Mouse (Mus musculus) heart, embryonic 13.5 days (tissue): ENCODE data around the gene Golga4. TPM values are rescaled to one million over a fixed set of nuclear protein-coding genes. Genes with fewer than 3 reads are reported as not detected.

Experiments
- ATAC-seq: fragments of 200-750 bp; cut with Nextera tagmentation; 2 replicates; pipeline ENCODE4 v1.8.0; 2017; ENCODE audit warnings: moderate TSS enrichment; ENCODE audit not compliant: insufficient number of reproducible peaks, low FRiP score, low TSS enrichment; ENCODE audit errors: extremely low read depth
- H3K27ac ChIP-seq: fragments of 300-500 bp; sonication (generic); replicated peaks from 2 replicates; pipeline ENCODE4 v1.5.1; 2015; ENCODE audit warnings: moderate library complexity, mild to moderate bottlenecking, inconsistent platforms
- H3K27me3 ChIP-seq: fragments of 300-500 bp; sonication (generic); replicated peaks from 2 replicates; pipeline ENCODE4 v1.6.1; 2015; ENCODE audit warnings: mild to moderate bottlenecking, inconsistent platforms
- H3K36me3 ChIP-seq: fragments of 300-500 bp; sonication (generic); 2 replicates; pipeline ENCODE4 v1.6.1; 2015; ENCODE audit warnings: mild to moderate bottlenecking, inconsistent platforms
- H3K4me1 ChIP-seq: fragments of 300-500 bp; sonication (generic); 2 replicates; pipeline ENCODE4 v1.6.1; 2015; ENCODE audit warnings: inconsistent platforms
- H3K4me2 ChIP-seq: fragments of 300-500 bp; sonication (generic); 2 replicates; pipeline ENCODE4 v1.6.1; 2015; ENCODE audit warnings: inconsistent platforms, mild to moderate bottlenecking, moderate library complexity
- H3K4me3 ChIP-seq: fragments of 300-500 bp; sonication (generic); 2 replicates; pipeline ENCODE4 v1.5.1; 2015; ENCODE audit warnings: moderate library complexity, mild to moderate bottlenecking, inconsistent platforms
- H3K9ac ChIP-seq: fragments of 300-500 bp; sonication (generic); 2 replicates; pipeline ENCODE4 v1.6.1; 2015; ENCODE audit warnings: inconsistent platforms, mild to moderate bottlenecking, moderate library complexity
- H3K9me3 ChIP-seq: fragments of 300-500 bp; sonication (generic); 2 replicates; pipeline ENCODE4 v1.6.1; 2016; ENCODE audit warnings: inconsistent platforms
- WGBS: fragments of 180-500 bp; shearing (Covaris S2); methylation state at CpG from one replicate; pipeline ENCODE4 v1.1.7; 2015; ENCODE audit warnings: mixed read lengths; 5-methylcytosine and 5-hydroxymethylcytosine counted together
- polyA plus RNA-seq: library from polyadenylated mRNA; unstranded; fragments of >200 nt; fragmentation: Nextera tagmentation; extraction: Ambion mirVana; gene quantifications from 2 replicates; pipeline ENCODE4 v1.2.1, GENCODE M21; 2015

Gene Golga4
- polyA plus RNA-seq, 1 experiment from 2014 or later = 47.5 TPM

- peak overlapping the region; percentile 60 for H3K9ac ChIP-seq
- H3K27me3 ChIP-seq = peaks cover 91% of the 10 kb centered on the region
- peaks cover 33% of the 10 kb centered on the region for H3K4me1 ChIP-seq
- H3K9me3 ChIP-seq = no peaks in the 10 kb centered on the region
- ATAC-seq = no peak
- WGBS = 0% methylated on average over 28 of the region's 29 CpGs
- H3K36me3 ChIP-seq = no peaks in the 10 kb centered on the region
- H3K4me3 ChIP-seq = peak overlapping the region; percentile 59
- peak overlapping the region; percentile 78 for H3K4me2 ChIP-seq
- no peak overlapping the region for H3K27ac ChIP-seq
Observed at GRCm38 (mm10) chr9:118478458-118478838, 27.6 kb upstream of the Golga4 start.

- no peak overlapping the region for H3K27ac ChIP-seq
- H3K4me1 ChIP-seq = peaks cover 33% of the 10 kb centered on the region
- peak overlapping the region; percentile 59 for H3K4me3 ChIP-seq
- peaks cover 96% of the 10 kb centered on the region for H3K27me3 ChIP-seq
- H3K9me3 ChIP-seq = no peaks in the 10 kb centered on the region
- peak; percentile 51; the same call in 1 of the 2 replicates for ATAC-seq
- no peaks in the 10 kb centered on the region for H3K36me3 ChIP-seq
- H3K4me2 ChIP-seq = peak overlapping the region; percentile 78
- WGBS = under 1% methylated on average over 72 of the region's 87 CpGs
- H3K9ac ChIP-seq = peak overlapping the region; percentile 60
Observed at GRCm38 (mm10) chr9:118478839-118479507, 27.1 kb upstream of the Golga4 start.

- Histone ChIP-seq H3K27ac (no peak overlapping the region), H3K9ac (no peak overlapping the region), H3K27me3 (peaks cover 98% of the 10 kb centered on the region), H3K36me3 (no peaks in the 10 kb centered on the region), H3K9me3 (no peaks in the 10 kb centered on the region), H3K4me2 (peak overlapping the region; percentile 78), H3K4me1 (peaks cover 33% of the 10 kb centered on the region), H3K4me3 (peak overlapping the region; percentile 59)
- WGBS = 8% methylated on average over 23 of the region's 23 CpGs
- ATAC-seq = no peak
Observed at GRCm38 (mm10) chr9:118479508-118480291, 26.4 kb upstream of the Golga4 start.

- Histone ChIP-seq H3K27me3 (peaks cover 98% of the 10 kb centered on the region), H3K9ac (no peak overlapping the region), H3K4me2 (no peak overlapping the region), H3K27ac (no peak overlapping the region), H3K4me3 (no peak overlapping the region), H3K36me3 (no peaks in the 10 kb centered on the region), H3K4me1 (peaks cover 33% of the 10 kb centered on the region), H3K9me3 (no peaks in the 10 kb centered on the region)
- no peak for ATAC-seq
- WGBS = 10% methylated on average over 14 of the region's 14 CpGs
Observed at GRCm38 (mm10) chr9:118480292-118480690, 25.8 kb upstream of the Golga4 start.

- no peak overlapping the region for H3K9ac ChIP-seq
- H3K27ac ChIP-seq = no peak overlapping the region
- no peaks in the 10 kb centered on the region for H3K36me3 ChIP-seq
- no peaks in the 10 kb centered on the region for H3K9me3 ChIP-seq
- no peak overlapping the region for H3K4me2 ChIP-seq
- peaks cover 31% of the 10 kb centered on the region for H3K4me1 ChIP-seq
- 67% methylated on average over 10 of the region's 10 CpGs for WGBS
- peaks cover 100% of the 10 kb centered on the region for H3K27me3 ChIP-seq
- ATAC-seq = no peak
- H3K4me3 ChIP-seq = no peak overlapping the region
Observed at GRCm38 (mm10) chr9:118482210-118482609, 23.9 kb upstream of the Golga4 start.

- H3K4me3 ChIP-seq = peak overlapping the region; percentile 52
- H3K9ac ChIP-seq = no peak overlapping the region
- 4% methylated on average over 32 of the region's 32 CpGs for WGBS
Observed at GRCm38 (mm10) chr9:118486361-118487095, 19.5 kb upstream of the Golga4 start.

GRCm38 (mm10) chr9:118487096-118487395 is 19.0 kb upstream of the Golga4 start:
- no peak overlapping the region for H3K27ac ChIP-seq

More at GRCm38 (mm10) chr9:118486361-118487095, 19.5 kb upstream of the Golga4 start:
- H3K9me3 ChIP-seq = no peaks in the 10 kb centered on the region
- peak overlapping the region; percentile 83 for H3K4me2 ChIP-seq
- peaks cover 30% of the 10 kb centered on the region for H3K4me1 ChIP-seq
- no peak; the same call in 1 of the 2 replicates for ATAC-seq
- H3K36me3 ChIP-seq = no peaks in the 10 kb centered on the region
- H3K27ac ChIP-seq = no peak overlapping the region
- H3K27me3 ChIP-seq = peaks cover 88% of the 10 kb centered on the region

GRCm38 (mm10) chr9:118487636-118488035 is 18.4 kb upstream of the Golga4 start:
- H3K4me3 ChIP-seq = peak overlapping the region; percentile 52
- 1% methylated on average over 22 of the region's 22 CpGs for WGBS
- no peaks in the 10 kb centered on the region for H3K36me3 ChIP-seq
- H3K27me3 ChIP-seq = peaks cover 80% of the 10 kb centered on the region
- H3K4me2 ChIP-seq = peak overlapping the region; percentile 83
- H3K9me3 ChIP-seq = no peaks in the 10 kb centered on the region
- peaks cover 30% of the 10 kb centered on the region for H3K4me1 ChIP-seq
- ATAC-seq = no peak
- peak overlapping the region; percentile 71; the same call in 1 of the 2 replicates for H3K9ac ChIP-seq
- no peak overlapping the region for H3K27ac ChIP-seq

More at GRCm38 (mm10) chr9:118487096-118487395, 19.0 kb upstream of the Golga4 start:
- no peaks in the 10 kb centered on the region for H3K36me3 ChIP-seq
- 2% methylated on average over 9 of the region's 9 CpGs for WGBS
- peaks cover 30% of the 10 kb centered on the region for H3K4me1 ChIP-seq
- peak overlapping the region; percentile 83 for H3K4me2 ChIP-seq
- H3K9ac ChIP-seq = no peak overlapping the region
- no peak for ATAC-seq
- no peaks in the 10 kb centered on the region for H3K9me3 ChIP-seq
- peaks cover 86% of the 10 kb centered on the region for H3K27me3 ChIP-seq
- peak overlapping the region; percentile 52 for H3K4me3 ChIP-seq

- Histone ChIP-seq H3K4me3 (peak overlapping the region; percentile 52), H3K36me3 (no peaks in the 10 kb centered on the region), H3K27me3 (peaks cover 73% of the 10 kb centered on the region), H3K4me2 (peak overlapping the region; percentile 83), H3K27ac (no peak overlapping the region), H3K9ac (peak overlapping the region; percentile 71), H3K9me3 (no peaks in the 10 kb centered on the region), H3K4me1 (peaks cover 30% of the 10 kb centered on the region)
- whole genome bisulfite sequencing = under 1% methylated on average over 28 of the region's 28 CpGs
- no peak for ATAC-seq
Observed at GRCm38 (mm10) chr9:118488138-118488895, 17.8 kb upstream of the Golga4 start.

GRCm38 (mm10) chr9:118488896-118489578 is 17.0 kb upstream of the Golga4 start:
- ATAC-seq = no peak
- Histone ChIP-seq H3K36me3 (no peaks in the 10 kb centered on the region), H3K4me2 (peak overlapping the region; percentile 83), H3K9ac (peak overlapping the region; percentile 72), H3K4me3 (peak overlapping the region; percentile 52), H3K27ac (no peak overlapping the region), H3K9me3 (peaks cover under 1% of the 10 kb centered on the region; the same call in 1 of the 2 replicates), H3K27me3 (peaks cover 66% of the 10 kb centered on the region), H3K4me1 (peaks cover 30% of the 10 kb centered on the region)
- 3% methylated on average over 20 of the region's 20 CpGs for WGBS
